Mouse (Mus musculus): ENCODE results near the gene Arid1b. TPM values are rescaled to one million over a fixed set of nuclear protein-coding genes. Genes with fewer than 3 reads are reported as not detected.

The Arid1b gene
- polyA plus RNA-seq, 1 experiment: 99.0 TPM

DNA sequence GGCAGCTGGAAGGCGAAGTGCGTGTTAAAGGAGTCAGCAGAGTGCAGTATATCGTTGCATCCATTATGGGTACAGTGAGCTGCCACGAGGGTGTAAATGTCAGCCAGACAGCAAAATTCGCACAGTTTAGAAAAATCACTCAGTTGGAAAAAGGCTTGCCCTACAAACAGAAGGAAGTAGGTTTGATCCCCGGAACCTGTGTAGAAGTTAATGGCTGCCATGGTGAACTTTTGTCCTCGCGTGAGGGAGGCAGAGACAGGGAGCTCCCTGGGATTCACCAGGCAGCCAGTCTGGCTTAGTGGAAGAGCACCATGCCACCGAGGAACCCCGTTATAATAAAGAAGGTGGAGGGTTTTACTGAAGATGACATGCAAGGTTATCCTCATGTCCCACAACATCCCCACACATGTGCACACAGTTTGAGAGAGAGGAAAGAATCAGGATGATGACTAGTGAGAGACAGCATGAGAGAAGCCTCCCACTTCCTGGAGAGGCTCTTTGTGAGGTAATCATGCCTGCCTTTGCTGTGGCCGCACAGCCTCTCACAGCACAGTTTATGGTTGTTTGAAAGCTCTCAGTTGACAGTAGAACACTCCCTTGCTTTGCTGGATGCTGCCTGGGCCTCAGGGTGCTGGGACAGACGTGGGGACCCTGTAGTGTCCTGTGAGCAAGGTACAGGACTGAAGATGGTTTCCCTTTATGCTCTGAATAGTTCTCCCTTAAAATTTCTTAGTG lies 15.6 kb downstream of the Arid1b start:
- no peak for TF ChIP-seq CTCF (IDR thresholded peaks at IDR 0.05; ENCODE audit: borderline replicate concordance, control insufficient read depth, extremely low read depth, insufficient read depth, low read length, poor library complexity)
- TF ChIP-seq POLR2A (IDR thresholded peaks at IDR 0.05; ENCODE audit: control insufficient read depth, extremely low read depth, insufficient read depth, low read length, poor library complexity): no peak
- no peaks in the 10 kb centered on the region for H3K36me3 ChIP-seq (ENCODE audit: control insufficient read depth, insufficient read depth, low read length)
- WGBS: 64% methylated on average over 12 of the region's 12 CpGs
- peaks cover 42% of the 10 kb centered on the region for H3K4me1 ChIP-seq (replicated peaks; ENCODE audit: control insufficient read depth, insufficient read depth, low read length)
- H3K27me3 ChIP-seq (ENCODE audit: control insufficient read depth, insufficient read depth, low read length): no peaks in the 10 kb centered on the region
- peak; percentile 57 for DNase-seq
- H3K4me3 ChIP-seq (ENCODE audit: control insufficient read depth, insufficient read depth, low read length): no peak overlapping the region
- H3K27ac ChIP-seq (ENCODE audit: control insufficient read depth, insufficient read depth, low read length): no peak overlapping the region

DNA sequence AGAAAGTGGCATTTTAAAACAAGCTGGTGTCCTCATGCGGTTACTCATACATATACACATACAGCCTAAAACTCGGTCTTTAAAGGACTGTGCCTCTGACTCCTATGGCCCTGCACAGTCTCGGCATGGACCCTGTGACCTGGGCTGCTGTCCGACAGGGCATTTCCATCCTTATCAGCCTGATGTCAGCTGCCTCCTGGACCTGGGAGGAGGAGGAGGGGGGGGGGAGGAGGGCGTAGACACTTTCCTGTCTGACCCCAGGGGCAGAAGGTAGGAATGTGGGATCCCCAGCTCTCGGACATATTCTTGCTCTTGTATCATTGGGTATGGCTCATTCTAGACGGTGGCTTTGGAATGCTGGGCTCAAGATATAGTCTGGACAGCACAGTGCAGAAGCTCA lies 16.6 kb downstream of the Arid1b start:
- Histone ChIP-seq H3K4me3 (ENCODE audit: control insufficient read depth, insufficient read depth, low read length) (no peak overlapping the region), H3K27ac (ENCODE audit: control insufficient read depth, insufficient read depth, low read length) (no peak overlapping the region), H3K4me1 (replicated peaks; ENCODE audit: control insufficient read depth, insufficient read depth, low read length) (peaks cover 42% of the 10 kb centered on the region), H3K27me3 (ENCODE audit: control insufficient read depth, insufficient read depth, low read length) (no peaks in the 10 kb centered on the region), H3K36me3 (ENCODE audit: control insufficient read depth, insufficient read depth, low read length) (no peaks in the 10 kb centered on the region)
- 96% methylated on average over 7 of the region's 7 CpGs for WGBS
- no peak for DNase-seq
- TF ChIP-seq POLR2A (IDR thresholded peaks at IDR 0.05; ENCODE audit: control insufficient read depth, extremely low read depth, insufficient read depth, low read length, poor library complexity) (no peak), CTCF (IDR thresholded peaks at IDR 0.05; ENCODE audit: borderline replicate concordance, control insufficient read depth, extremely low read depth, insufficient read depth, low read length, poor library complexity) (no peak)

DNA sequence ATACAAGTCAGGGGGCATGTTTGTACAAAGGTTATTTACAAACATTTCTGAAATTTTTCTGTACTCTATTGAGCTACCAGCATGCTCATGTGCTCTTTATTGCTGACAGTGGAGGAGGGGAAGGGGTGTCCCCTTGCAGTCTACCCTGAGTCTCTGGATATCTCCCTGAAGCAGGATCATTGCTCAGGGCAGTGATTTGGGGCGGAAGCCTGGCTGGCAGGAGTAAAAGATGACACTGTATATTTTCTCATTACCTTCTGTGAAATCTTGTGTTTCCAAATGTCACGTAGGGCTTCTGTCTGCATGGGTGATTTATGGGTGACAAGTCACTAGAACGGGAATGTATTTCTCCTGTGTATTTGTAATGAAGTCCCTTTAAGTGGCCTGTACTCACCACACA lies 18.0 kb downstream of the Arid1b start:
- no peak for DNase-seq
- H3K27ac ChIP-seq (ENCODE audit: control insufficient read depth, insufficient read depth, low read length): no peak overlapping the region
- H3K4me1 ChIP-seq (replicated peaks; ENCODE audit: control insufficient read depth, insufficient read depth, low read length): peaks cover 41% of the 10 kb centered on the region
- no peak for TF ChIP-seq POLR2A (IDR thresholded peaks at IDR 0.05; ENCODE audit: control insufficient read depth, extremely low read depth, insufficient read depth, low read length, poor library complexity)
- TF ChIP-seq CTCF (IDR thresholded peaks at IDR 0.05; ENCODE audit: borderline replicate concordance, control insufficient read depth, extremely low read depth, insufficient read depth, low read length, poor library complexity): no peak
- 98% methylated on average over 3 of the region's 3 CpGs for WGBS
- H3K27me3 ChIP-seq (ENCODE audit: control insufficient read depth, insufficient read depth, low read length): no peaks in the 10 kb centered on the region
- no peaks in the 10 kb centered on the region for H3K36me3 ChIP-seq (ENCODE audit: control insufficient read depth, insufficient read depth, low read length)
- H3K4me3 ChIP-seq (ENCODE audit: control insufficient read depth, insufficient read depth, low read length): no peak overlapping the region

DNA sequence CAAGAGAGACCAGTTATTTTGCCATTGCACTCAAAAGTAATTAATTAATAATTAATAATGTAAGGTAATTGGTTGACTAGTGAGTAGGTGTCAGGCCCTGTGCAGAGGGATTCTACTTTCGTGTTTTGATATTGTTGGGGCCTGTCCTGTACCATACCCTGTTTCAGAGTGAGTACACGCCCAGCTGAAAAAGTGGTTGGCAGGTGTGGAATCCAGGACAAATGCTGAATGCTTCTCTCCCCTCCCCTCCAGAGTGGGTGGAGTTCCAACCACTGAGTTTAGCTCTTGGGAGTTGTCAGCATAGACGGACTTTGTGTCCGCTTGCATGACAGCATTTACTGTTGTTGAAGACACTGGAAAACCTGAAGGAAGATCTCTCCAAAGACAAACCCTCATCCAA lies 18.4 kb downstream of the Arid1b start:
- TF ChIP-seq CTCF (IDR thresholded peaks at IDR 0.05; ENCODE audit: borderline replicate concordance, control insufficient read depth, extremely low read depth, insufficient read depth, low read length, poor library complexity): no peak
- TF ChIP-seq POLR2A (IDR thresholded peaks at IDR 0.05; ENCODE audit: control insufficient read depth, extremely low read depth, insufficient read depth, low read length, poor library complexity): no peak
- no peaks in the 10 kb centered on the region for H3K27me3 ChIP-seq (ENCODE audit: control insufficient read depth, insufficient read depth, low read length)
- DNase-seq: no peak
- 81% methylated on average over 4 of the region's 4 CpGs for WGBS
- no peak overlapping the region for H3K27ac ChIP-seq (ENCODE audit: control insufficient read depth, insufficient read depth, low read length)
- peaks cover 39% of the 10 kb centered on the region for H3K4me1 ChIP-seq (replicated peaks; ENCODE audit: control insufficient read depth, insufficient read depth, low read length)
- no peak overlapping the region for H3K4me3 ChIP-seq (ENCODE audit: control insufficient read depth, insufficient read depth, low read length)
- no peaks in the 10 kb centered on the region for H3K36me3 ChIP-seq (ENCODE audit: control insufficient read depth, insufficient read depth, low read length)

DNA sequence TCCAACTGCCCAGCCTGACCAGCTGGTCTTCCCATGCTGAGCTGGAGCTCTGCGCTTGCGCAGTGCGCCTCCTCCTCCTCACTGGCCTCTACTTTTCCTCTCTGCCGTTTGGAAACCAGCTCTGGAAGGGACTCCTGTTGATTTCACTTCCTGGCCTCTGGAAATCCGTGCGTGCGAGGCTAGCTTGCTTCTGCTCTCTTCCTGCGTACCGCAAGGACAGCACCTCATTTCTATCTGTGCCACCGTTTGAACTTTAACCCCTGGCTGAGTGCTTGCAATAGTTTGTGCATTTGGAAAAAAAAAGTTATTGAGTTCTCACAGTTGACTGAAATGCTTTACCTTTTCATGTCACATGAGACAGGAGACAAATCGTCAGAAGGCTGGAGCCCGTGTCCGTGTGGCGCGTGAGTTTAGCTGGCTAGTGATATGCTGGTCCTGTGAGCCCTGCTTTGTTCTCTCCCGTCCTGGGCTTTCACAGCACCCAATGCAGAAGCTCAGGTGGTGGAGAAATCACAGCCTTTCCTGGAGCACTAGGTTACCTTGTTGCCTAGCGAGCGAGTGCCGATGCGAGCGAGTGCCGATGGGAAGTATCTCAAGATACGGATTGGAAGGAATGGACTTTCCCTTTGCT lies 20.3 kb downstream of the Arid1b start:
- DNase-seq: no peak

DNA sequence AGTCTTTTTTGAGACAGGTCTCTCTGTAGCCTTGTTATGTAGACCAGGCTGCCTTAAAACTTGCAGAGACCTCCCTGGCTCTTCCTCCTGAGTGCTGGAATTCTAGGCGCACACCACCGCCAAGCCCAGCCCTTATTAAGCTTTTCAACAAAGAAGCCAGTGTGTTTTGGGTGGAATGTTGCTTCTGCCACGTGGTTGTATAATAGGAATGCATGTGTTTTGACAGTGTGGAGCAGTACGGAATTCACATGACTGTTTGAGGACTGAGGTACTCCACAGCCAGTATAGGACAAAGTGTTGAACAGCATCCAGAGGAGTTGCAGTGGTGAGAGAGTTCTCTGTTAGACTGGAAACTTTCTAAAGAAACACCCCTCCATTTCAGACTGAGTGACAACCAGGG lies 22.3 kb downstream of the Arid1b start:
- no peaks in the 10 kb centered on the region for H3K36me3 ChIP-seq (ENCODE audit: control insufficient read depth, insufficient read depth, low read length)
- no peak overlapping the region for H3K4me3 ChIP-seq (ENCODE audit: control insufficient read depth, insufficient read depth, low read length)
- no peaks in the 10 kb centered on the region for H3K27me3 ChIP-seq (ENCODE audit: control insufficient read depth, insufficient read depth, low read length)
- DNase-seq: no peak
- H3K27ac ChIP-seq (ENCODE audit: control insufficient read depth, insufficient read depth, low read length): no peak overlapping the region
- no peak for TF ChIP-seq CTCF (IDR thresholded peaks at IDR 0.05; ENCODE audit: borderline replicate concordance, control insufficient read depth, extremely low read depth, insufficient read depth, low read length, poor library complexity)
- TF ChIP-seq POLR2A (IDR thresholded peaks at IDR 0.05; ENCODE audit: control insufficient read depth, extremely low read depth, insufficient read depth, low read length, poor library complexity): no peak
- 90% methylated on average over 4 of the region's 4 CpGs for WGBS
- peaks cover 22% of the 10 kb centered on the region for H3K4me1 ChIP-seq (replicated peaks; ENCODE audit: control insufficient read depth, insufficient read depth, low read length)

More for the DNA sequence above, 20.3 kb downstream of the Arid1b start:
- H3K27me3 ChIP-seq (ENCODE audit: control insufficient read depth, insufficient read depth, low read length): no peaks in the 10 kb centered on the region
- no peak overlapping the region for H3K27ac ChIP-seq (ENCODE audit: control insufficient read depth, insufficient read depth, low read length)
- 94% methylated on average over 23 of the region's 23 CpGs for WGBS
- H3K36me3 ChIP-seq (ENCODE audit: control insufficient read depth, insufficient read depth, low read length): no peaks in the 10 kb centered on the region
- no peak for TF ChIP-seq CTCF (IDR thresholded peaks at IDR 0.05; ENCODE audit: borderline replicate concordance, control insufficient read depth, extremely low read depth, insufficient read depth, low read length, poor library complexity)
- no peak for TF ChIP-seq POLR2A (IDR thresholded peaks at IDR 0.05; ENCODE audit: control insufficient read depth, extremely low read depth, insufficient read depth, low read length, poor library complexity)
- H3K4me3 ChIP-seq (ENCODE audit: control insufficient read depth, insufficient read depth, low read length): no peak overlapping the region
- H3K4me1 ChIP-seq (replicated peaks; ENCODE audit: control insufficient read depth, insufficient read depth, low read length): peaks cover 27% of the 10 kb centered on the region
